Mouse (Mus musculus) kidney, postnatal 0 days (tissue): ENCODE measurements around the gene Mrps23. TPM values are rescaled to one million over a fixed set of nuclear protein-coding genes. Genes with fewer than 3 reads are reported as not detected.

Experiments used
- ATAC-seq: fragments of 200-750 bp; cut with Nextera tagmentation; replicated peaks from 2 replicates; pipeline ENCODE4 v1.8.0; 2017; ENCODE audit warnings: low read depth, moderate number of reproducible peaks, moderate TSS enrichment, moderate library complexity; ENCODE audit not compliant: low FRiP score
- DNase-seq: peaks from one replicate; pipeline ENCODE4 v3.0.0-alpha.2; 2016; ENCODE audit warnings: low spot score
- H3K27ac ChIP-seq: fragments of 300-500 bp; sonication (generic); 2 replicates; pipeline ENCODE4 v1.5.1; 2014; ENCODE audit warnings: mild to moderate bottlenecking
- H3K27me3 ChIP-seq: fragments of 300-500 bp; sonication (generic); 2 replicates; pipeline ENCODE4 v1.6.1; 2014; ENCODE audit warnings: low read length, mixed read lengths; ENCODE audit not compliant: insufficient read depth
- H3K36me3 ChIP-seq: fragments of 300-500 bp; sonication (generic); 2 replicates; pipeline ENCODE4 v1.6.1; 2014; ENCODE audit warnings: low read length, mixed read lengths; ENCODE audit not compliant: insufficient read depth
- H3K4me1 ChIP-seq: fragments of 300-500 bp; sonication (generic); replicated peaks from 2 replicates; pipeline ENCODE4 v1.6.1; 2014; ENCODE audit warnings: antibody characterized with exemption, low read length, mixed read lengths; ENCODE audit not compliant: insufficient read depth
- H3K4me2 ChIP-seq: fragments of 300-500 bp; sonication (generic); 2 replicates; pipeline ENCODE4 v1.6.1; 2014; ENCODE audit warnings: mild to moderate bottlenecking, low read length, moderate library complexity, mixed read lengths
- H3K4me3 ChIP-seq: fragments of 300-500 bp; sonication (generic); replicated peaks from 2 replicates; pipeline ENCODE4 v1.5.1; 2014; ENCODE audit warnings: low read depth, low read length
- H3K9ac ChIP-seq: fragments of 300-500 bp; sonication (generic); 2 replicates; pipeline ENCODE4 v1.6.1; 2014; ENCODE audit warnings: low read depth, low read length
- H3K9me3 ChIP-seq: fragments of 300-500 bp; sonication (generic); replicated peaks from 2 replicates; pipeline ENCODE4 v1.6.1; 2016; ENCODE audit warnings: low read length, inconsistent platforms, mixed read lengths
- CTCF ChIP-seq: IDR thresholded peaks from 2 replicates; pipeline ENCODE4 v1.5.1; 2016; ENCODE audit warnings: antibody characterized with exemption, low read depth, mild to moderate bottlenecking, moderate library complexity
- WGBS: fragments of 180-500 bp; shearing (Covaris S2); extraction: QIAGEN DNeasy Blood & Tissue Kit; methylation state at CpG from one replicate; pipeline ENCODE4 v1.1.7; 2014; 5-methylcytosine and 5-hydroxymethylcytosine counted together
- polyA plus RNA-seq: library from polyadenylated mRNA; unstranded; fragments of >200 nt; fragmentation: Nextera tagmentation; extraction: Ambion mirVana; gene quantifications from 2 replicates; pipeline ENCODE4 v1.2.1, GENCODE M21; 2015

Gene Mrps23
- polyA plus RNA-seq, 1 experiment from 2014 or later, result 76.3 TPM

DNA sequence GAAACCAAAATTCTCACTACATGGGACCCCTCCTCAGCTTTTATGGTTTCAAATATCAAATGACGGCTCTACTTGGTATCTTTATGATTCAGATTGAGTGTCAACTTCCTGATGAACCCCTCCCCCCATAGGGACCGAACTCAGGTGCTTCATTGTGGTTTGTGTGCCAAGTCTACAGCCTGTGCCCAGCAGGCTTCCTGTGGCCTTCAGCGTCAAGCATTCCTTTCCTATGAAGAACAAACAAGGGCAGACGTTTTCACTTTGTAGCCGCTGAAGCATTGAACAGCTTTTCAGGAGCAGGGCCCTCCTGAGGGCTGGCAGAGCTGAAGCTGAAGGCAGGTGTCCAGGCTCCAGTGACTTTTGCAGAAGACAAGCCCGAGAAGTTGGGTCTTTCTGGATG is 9.6 kb downstream of the Mrps23 start:
- Histone ChIP-seq H3K4me2 (no peak overlapping the region), H3K4me1 (peaks cover 7% of the 10 kb centered on the region; the same call in 1 of the 2 replicates), H3K27me3 (no peaks in the 10 kb centered on the region), H3K9ac (no peak overlapping the region), H3K27ac (no peak overlapping the region), H3K36me3 (peaks cover 17% of the 10 kb centered on the region), H3K4me3 (no peak overlapping the region), H3K9me3 (no peaks in the 10 kb centered on the region)
- TF ChIP-seq CTCF, result no peak
- ATAC-seq (no peak), DNase-seq (no peak)
- WGBS, result 31% methylated on average over 6 of the region's 6 CpGs

DNA sequence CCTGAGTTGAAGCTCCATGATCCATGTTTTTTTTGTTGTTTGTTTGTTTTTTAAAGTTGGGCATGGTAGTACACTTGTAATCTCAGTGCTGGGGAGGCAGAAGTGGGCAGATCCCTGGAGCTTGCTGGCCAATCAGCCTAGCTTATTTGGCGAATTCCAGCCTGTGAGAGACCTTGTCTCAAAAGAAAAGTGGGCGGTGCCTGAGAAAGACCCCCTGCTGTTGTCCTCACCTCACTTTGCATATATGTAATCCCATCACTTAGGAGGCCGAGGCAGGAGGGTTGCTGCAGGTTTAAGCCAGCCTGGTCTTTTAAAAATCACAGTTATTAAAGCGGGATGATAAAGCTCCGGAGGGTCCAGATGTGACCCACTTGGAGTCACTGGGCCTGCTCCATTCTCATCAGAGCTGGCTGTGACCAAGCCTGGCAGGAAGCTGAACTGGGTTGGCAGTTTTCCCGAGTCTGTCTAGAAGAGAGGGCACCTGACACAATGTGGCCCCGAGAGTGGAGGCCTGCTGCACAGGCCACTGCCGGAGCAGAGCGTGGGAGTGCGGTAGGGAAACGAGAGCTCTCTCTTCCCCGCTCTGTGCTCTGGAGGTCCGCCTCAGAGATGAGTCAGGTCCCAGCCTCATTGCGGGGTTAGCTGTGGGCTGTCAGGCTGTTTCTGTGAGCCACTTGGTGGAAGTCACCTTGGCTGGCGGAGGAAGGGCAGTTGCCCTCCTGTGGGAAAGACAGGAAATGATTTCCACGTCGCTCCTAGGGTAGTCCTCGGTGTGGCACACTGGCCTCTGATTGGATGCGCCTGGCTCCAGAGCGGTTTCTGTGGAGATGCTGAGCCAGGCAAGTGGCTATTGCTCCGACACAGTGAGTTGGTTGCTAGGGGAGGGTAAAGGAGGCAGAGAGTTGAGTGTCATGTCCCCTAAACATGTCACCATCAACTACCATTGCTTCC is 11.0 kb downstream of the Mrps23 start:
- H3K36me3 ChIP-seq, result peaks cover 9% of the 10 kb centered on the region; the same call in 1 of the 2 replicates
- TF ChIP-seq CTCF, result no peak
- H3K9me3 ChIP-seq, result no peaks in the 10 kb centered on the region
- no peak for DNase-seq
- H3K27me3 ChIP-seq, result no peaks in the 10 kb centered on the region
- 41% methylated on average over 21 of the region's 21 CpGs for WGBS
- peaks cover 7% of the 10 kb centered on the region; the same call in 1 of the 2 replicates for H3K4me1 ChIP-seq
- no peak overlapping the region for H3K27ac ChIP-seq
- 0 out of 2 replicates have a peak overlapping the region, but pooled peaks have one; percentile 6 for H3K9ac ChIP-seq
- 0 out of 2 replicates have a peak overlapping the region, but pooled peaks have one; percentile 0 for H3K4me2 ChIP-seq
- H3K4me3 ChIP-seq, result no peak overlapping the region
- peak; percentile 44; the same call in 1 of the 2 replicates for ATAC-seq

DNA sequence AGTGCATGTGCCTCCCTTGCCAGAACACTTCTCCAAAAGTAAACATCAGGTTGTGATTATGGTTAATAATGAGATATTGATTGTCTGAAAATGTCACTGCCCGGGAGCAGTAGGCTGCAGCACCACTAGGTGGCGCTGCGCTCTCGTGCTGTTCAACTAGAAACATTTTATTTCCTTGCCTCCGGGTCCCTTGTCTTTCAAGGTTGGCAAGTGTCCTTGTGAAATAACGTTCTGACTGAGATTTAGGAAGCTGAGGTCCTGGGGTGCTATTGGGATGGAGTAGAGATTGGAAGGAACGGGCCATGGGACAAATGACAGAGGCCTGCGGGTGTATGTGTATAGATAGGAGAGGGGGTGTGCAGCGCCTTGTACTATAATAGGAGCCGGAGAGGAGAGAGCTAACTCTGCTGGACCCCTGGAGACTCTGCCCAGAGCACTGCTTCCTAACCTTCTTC is 12.1 kb downstream of the Mrps23 start:
- no peak for ATAC-seq
- no peak overlapping the region for H3K4me3 ChIP-seq
- H3K9me3 ChIP-seq, result no peaks in the 10 kb centered on the region
- no peak overlapping the region for H3K27ac ChIP-seq
- DNase-seq, result peak; percentile 84
- no peaks in the 10 kb centered on the region for H3K36me3 ChIP-seq
- 21% methylated on average over 10 of the region's 10 CpGs for WGBS
- H3K27me3 ChIP-seq, result no peaks in the 10 kb centered on the region
- no peak overlapping the region for H3K9ac ChIP-seq
- peak; percentile 97 for TF ChIP-seq CTCF
- peak overlapping the region; percentile 23; the same call in 1 of the 2 replicates for H3K4me2 ChIP-seq
- H3K4me1 ChIP-seq, result peaks cover 7% of the 10 kb centered on the region; the same call in 1 of the 2 replicates

DNA sequence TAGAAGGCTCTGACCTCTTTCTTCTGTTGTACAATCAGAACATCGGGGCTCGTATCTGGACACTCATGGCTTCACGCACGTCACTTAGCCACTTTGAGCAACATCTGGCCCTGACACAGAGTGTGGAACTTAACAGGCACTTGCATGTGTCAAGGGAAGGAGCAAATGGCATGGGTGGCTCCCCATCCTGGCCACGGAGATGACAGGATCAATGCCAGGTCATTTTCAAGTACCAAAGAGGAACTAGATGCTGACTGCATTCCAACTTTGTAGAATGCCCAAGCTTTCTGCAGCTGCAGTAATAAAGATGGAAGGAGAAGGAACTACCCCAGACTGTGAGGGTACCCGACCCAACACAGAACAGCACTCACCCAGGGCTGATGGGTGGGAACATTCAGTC is 14.0 kb downstream of the Mrps23 start:
- no peaks in the 10 kb centered on the region for H3K27me3 ChIP-seq
- DNase-seq, result no peak
- H3K27ac ChIP-seq, result no peak overlapping the region
- peaks cover 7% of the 10 kb centered on the region; the same call in 1 of the 2 replicates for H3K4me1 ChIP-seq
- H3K36me3 ChIP-seq, result no peaks in the 10 kb centered on the region
- no peak overlapping the region for H3K4me2 ChIP-seq
- H3K4me3 ChIP-seq, result no peak overlapping the region
- no peaks in the 10 kb centered on the region for H3K9me3 ChIP-seq
- ATAC-seq, result no peak
- no peak overlapping the region for H3K9ac ChIP-seq
- WGBS, result 75% methylated on average over 6 of the region's 6 CpGs
- no peak for TF ChIP-seq CTCF

DNA sequence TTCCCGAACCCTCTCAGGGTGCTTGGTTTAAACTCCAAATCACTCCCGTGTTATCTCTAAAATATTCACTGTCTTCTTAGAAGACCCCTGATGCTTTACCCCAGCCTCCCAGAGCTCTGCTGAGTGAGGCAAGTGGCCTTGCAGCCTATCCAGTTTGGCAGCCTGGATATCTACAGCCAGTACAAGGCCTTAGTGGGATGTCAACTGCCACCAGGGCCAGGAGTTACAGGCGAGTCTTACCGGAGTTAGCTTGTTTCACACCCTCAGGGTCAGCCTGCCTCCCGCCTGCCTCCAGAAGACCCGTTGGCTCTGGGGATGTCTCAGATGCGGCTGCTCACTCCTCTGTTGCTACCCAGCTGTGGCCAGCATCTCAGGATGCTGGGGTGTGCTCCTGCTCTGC is 14.4 kb downstream of the Mrps23 start:
- H3K36me3 ChIP-seq, result no peaks in the 10 kb centered on the region
- H3K27ac ChIP-seq, result no peak overlapping the region
- H3K9ac ChIP-seq, result no peak overlapping the region
- DNase-seq, result no peak
- no peak overlapping the region for H3K4me2 ChIP-seq
- ATAC-seq, result no peak
- no peaks in the 10 kb centered on the region for H3K27me3 ChIP-seq
- TF ChIP-seq CTCF, result no peak
- H3K4me1 ChIP-seq, result peaks cover 7% of the 10 kb centered on the region; the same call in 1 of the 2 replicates
- H3K4me3 ChIP-seq, result no peak overlapping the region
- 58% methylated on average over 7 of the region's 7 CpGs for WGBS
- no peaks in the 10 kb centered on the region for H3K9me3 ChIP-seq

DNA sequence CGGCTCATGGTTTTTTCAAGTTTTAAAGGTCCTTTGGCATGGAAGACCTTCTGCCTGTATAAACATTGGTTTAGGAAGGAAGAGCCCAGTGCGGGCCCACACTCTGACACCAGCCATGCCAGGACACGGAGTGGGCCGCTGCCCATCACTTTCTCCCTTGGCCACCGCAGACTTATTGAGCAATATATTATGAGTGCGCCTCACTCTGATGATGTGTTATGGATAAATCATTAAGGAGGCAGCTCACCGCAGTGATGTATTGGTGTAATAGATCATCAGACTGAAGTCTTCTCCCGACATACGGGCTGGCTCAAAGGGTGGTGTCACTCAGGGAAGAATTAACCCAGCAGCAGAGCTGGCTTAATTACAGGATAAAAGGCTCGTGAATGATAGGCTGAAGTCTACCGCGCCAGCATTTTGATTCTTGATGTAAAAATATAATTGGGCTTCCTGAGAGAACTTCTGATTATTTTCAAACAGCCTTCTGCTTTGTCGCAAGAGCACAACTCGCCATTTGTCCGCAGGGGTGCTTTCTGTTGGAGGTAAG is 17.8 kb downstream of the Mrps23 start:
- ATAC-seq (no peak), DNase-seq (no peak)
- TF ChIP-seq CTCF, result no peak
- H3K4me1 ChIP-seq, result no peaks in the 10 kb centered on the region
- no peaks in the 10 kb centered on the region for H3K9me3 ChIP-seq
- no peak overlapping the region for H3K27ac ChIP-seq
- no peaks in the 10 kb centered on the region for H3K27me3 ChIP-seq
- H3K4me3 ChIP-seq, result no peak overlapping the region
- no peak overlapping the region for H3K4me2 ChIP-seq
- WGBS, result 62% methylated on average over 15 of the region's 15 CpGs
- no peak overlapping the region for H3K9ac ChIP-seq
- no peaks in the 10 kb centered on the region for H3K36me3 ChIP-seq
